Mouse (Mus musculus) lung, adult 2 months (tissue): Measurements from ENCODE around the gene Sema3f.

Experiments
- CTCF ChIP-seq: fragments of 200-500 bp; IDR thresholded peaks from 2 replicates; pipeline ENCODE4 v1.5.1; 2011; ENCODE audit warnings: mild to moderate bottlenecking, low read length, control low read depth; ENCODE audit not compliant: insufficient read depth
- POLR2A ChIP-seq: fragments of 200-500 bp; IDR thresholded peaks from 2 replicates; pipeline ENCODE4 v1.6.1; 2011; ENCODE audit warnings: low read depth, mild to moderate bottlenecking, control low read depth, low read length, borderline replicate concordance; ENCODE audit errors: extremely low read depth

- TF ChIP-seq CTCF (no peak), POLR2A (no peak)
Observed at GRCm38 (mm10) chr9:107682405-107682804, 27.9 kb downstream of the Sema3f start.
